Mouse (Mus musculus): ENCODE data around the gene Asb4. TPM values are rescaled to one million over a fixed set of nuclear protein-coding genes. Genes with fewer than 3 reads are reported as not detected.
"Not testable (repeated sequence)": the region's sequence is repeated elsewhere in the genome, so short reads cannot be mapped to it uniquely, and the experiment has no call there.

Gene Asb4
- total and polyA plus RNA-seq, 3 experiments, result 0.04 to 0.11 (median 0.07) TPM

- peak; percentile 27 for DNase-seq (ENCODE audit: extremely low read depth)
- H3K9ac ChIP-seq (ENCODE audit: insufficient read depth, low read depth); H3K4me2 ChIP-seq (ENCODE audit: insufficient read depth, low read depth, poor library complexity, severe bottlenecking); H3K36me3 ChIP-seq (replicated peaks in 1 of 2; ENCODE audit: control insufficient read depth in 1 of 2, insufficient read depth in 1 of 2, low read length in 1 of 2); H3K9me3 ChIP-seq (replicated peaks; ENCODE audit: low read length); H3K79me2 ChIP-seq (replicated peaks; ENCODE audit: control insufficient read depth, extremely low read depth, insufficient read depth, poor library complexity, severe bottlenecking); dilution Hi-C loops (cut with MboI; ENCODE audit: extremely low pct_ligation_motif_present, extremely low pct_unique_long_range_greater_than_20kb, low sequenced_read_pairs); in situ Hi-C loops (cut with MboI; ENCODE audit: low pct_ligation_motif_present, low pct_unique_long_range_greater_than_20kb, low sequenced_read_pairs); H3K27ac ChIP-seq (ENCODE audit: insufficient read depth, low read depth); H3K4me3 ChIP-seq (replicated peaks in 1 of 3; ENCODE audit: low read depth in 2 of 3, low read length in 2 of 3, poor library complexity in 1 of 3); H3K27me3 ChIP-seq (replicated peaks): not testable (repeated sequence)
- H3K4me1 ChIP-seq (ENCODE audit: control insufficient read depth in 1 of 2, insufficient read depth in 2 of 2), result peaks cover 2 to 22% of the 10 kb centered on the region in 2 experiments; a peak in 3 of 4 replicates
Observed at GRCm38 (mm10) chr6:5336016-5336415, 47.2 kb upstream of the Asb4 start.

- H3K4me3 ChIP-seq (replicated peaks in 1 of 3; ENCODE audit: low read depth in 2 of 3, low read length in 2 of 3, poor library complexity in 1 of 3); H3K27me3 ChIP-seq (replicated peaks); dilution Hi-C loops (cut with MboI; ENCODE audit: extremely low pct_ligation_motif_present, extremely low pct_unique_long_range_greater_than_20kb, low sequenced_read_pairs); H3K4me2 ChIP-seq (ENCODE audit: insufficient read depth, low read depth, poor library complexity, severe bottlenecking); DNase-seq (ENCODE audit: extremely low read depth); in situ Hi-C loops (cut with MboI; ENCODE audit: low pct_ligation_motif_present, low pct_unique_long_range_greater_than_20kb, low sequenced_read_pairs); H3K36me3 ChIP-seq (replicated peaks in 1 of 2; ENCODE audit: control insufficient read depth in 1 of 2, insufficient read depth in 1 of 2, low read length in 1 of 2); H3K9me3 ChIP-seq (replicated peaks; ENCODE audit: low read length); H3K9ac ChIP-seq (ENCODE audit: insufficient read depth, low read depth); H3K79me2 ChIP-seq (replicated peaks; ENCODE audit: control insufficient read depth, extremely low read depth, insufficient read depth, poor library complexity, severe bottlenecking): not testable (repeated sequence)
- Histone ChIP-seq H3K4me1 (ENCODE audit: control insufficient read depth in 1 of 2, insufficient read depth in 2 of 2) (peaks cover 2 to 22% of the 10 kb centered on the region in 2 experiments; a peak in 3 of 4 replicates), H3K27ac (ENCODE audit: insufficient read depth, low read depth) (peak overlapping the region; percentile 12; the same call in 1 of the 2 replicates)
Observed at GRCm38 (mm10) chr6:5338781-5339180, 44.4 kb upstream of the Asb4 start.

GRCm38 (mm10) chr6:5339283-5339682 is 43.9 kb upstream of the Asb4 start:
- H3K4me2 ChIP-seq (ENCODE audit: insufficient read depth, low read depth, poor library complexity, severe bottlenecking); H3K9me3 ChIP-seq (replicated peaks; ENCODE audit: low read length); H3K36me3 ChIP-seq (replicated peaks in 1 of 2; ENCODE audit: control insufficient read depth in 1 of 2, insufficient read depth in 1 of 2, low read length in 1 of 2); dilution Hi-C loops (cut with MboI; ENCODE audit: extremely low pct_ligation_motif_present, extremely low pct_unique_long_range_greater_than_20kb, low sequenced_read_pairs); H3K27me3 ChIP-seq (replicated peaks); H3K4me3 ChIP-seq (replicated peaks in 1 of 3; ENCODE audit: low read depth in 2 of 3, low read length in 2 of 3, poor library complexity in 1 of 3); H3K79me2 ChIP-seq (replicated peaks; ENCODE audit: control insufficient read depth, extremely low read depth, insufficient read depth, poor library complexity, severe bottlenecking); in situ Hi-C loops (cut with MboI; ENCODE audit: low pct_ligation_motif_present, low pct_unique_long_range_greater_than_20kb, low sequenced_read_pairs): not testable (repeated sequence)
- Histone ChIP-seq H3K27ac (ENCODE audit: insufficient read depth, low read depth) (peak overlapping the region; percentile 12; the same call in 1 of the 2 replicates), H3K9ac (ENCODE audit: insufficient read depth, low read depth) (peak overlapping the region; percentile 17; the same call in 1 of the 2 replicates), H3K4me1 (ENCODE audit: control insufficient read depth in 1 of 2, insufficient read depth in 2 of 2) (peaks cover 2 to 22% of the 10 kb centered on the region in 2 experiments; a peak in 3 of 4 replicates)
- peak; percentile 39 for DNase-seq (ENCODE audit: extremely low read depth)
- TF ChIP-seq ELF1 (IDR thresholded peaks at IDR 0.05; ENCODE audit: low read depth, low read length) (peak; percentile 53; the same call in 1 of the 2 replicates), IRF4 (IDR thresholded peaks at IDR 0.05; ENCODE audit: low read depth, low read length) (0 out of 2 replicates have a peak, but pooled peaks have one; percentile 8), ETS1 (conservative IDR thresholded peaks at IDR 0.05; ENCODE audit: low read depth, low read length) (peak; percentile 26; the same call in 1 of the 2 replicates), JUND (conservative IDR thresholded peaks at IDR 0.05; ENCODE audit: low read depth, low read length) (0 out of 2 replicates have a peak, but pooled peaks have one; percentile 9), EP300 (IDR thresholded peaks at IDR 0.05; ENCODE audit: low read length) (peak; percentile 50)

GRCm38 (mm10) chr6:5344255-5344654 is 38.9 kb upstream of the Asb4 start:
- H3K36me3 ChIP-seq (replicated peaks in 1 of 2; ENCODE audit: control insufficient read depth in 1 of 2, insufficient read depth in 1 of 2, low read length in 1 of 2), result no peaks in the 10 kb centered on the region
- no peak overlapping the region for H3K9ac ChIP-seq (ENCODE audit: insufficient read depth, low read depth)
- H3K27ac ChIP-seq (ENCODE audit: insufficient read depth, low read depth), result no peak overlapping the region
- in situ Hi-C loops (cut with MboI; ENCODE audit: low pct_ligation_motif_present, low pct_unique_long_range_greater_than_20kb, low sequenced_read_pairs), result no loop called here
- no peaks in the 10 kb centered on the region for H3K9me3 ChIP-seq (replicated peaks; ENCODE audit: low read length)
- dilution Hi-C loops (cut with MboI; ENCODE audit: extremely low pct_ligation_motif_present, extremely low pct_unique_long_range_greater_than_20kb, low sequenced_read_pairs), result no loop called here
- H3K4me2 ChIP-seq (ENCODE audit: insufficient read depth, low read depth, poor library complexity, severe bottlenecking), result no peak overlapping the region
- H3K79me2 ChIP-seq (replicated peaks; ENCODE audit: control insufficient read depth, extremely low read depth, insufficient read depth, poor library complexity, severe bottlenecking), result no peaks in the 10 kb centered on the region
- peaks cover 0 to 7% of the 10 kb centered on the region in 2 experiments; a peak in 3 of 4 replicates for H3K4me1 ChIP-seq (ENCODE audit: control insufficient read depth in 1 of 2, insufficient read depth in 2 of 2)
- H3K27me3 ChIP-seq (replicated peaks), result no peaks in the 10 kb centered on the region
- DNase-seq (ENCODE audit: extremely low read depth), result no peak
- no peak overlapping the region for H3K4me3 ChIP-seq (replicated peaks in 1 of 3; ENCODE audit: low read depth in 2 of 3, low read length in 2 of 3, poor library complexity in 1 of 3)
- no peak for TF ChIP-seq EP300 (IDR thresholded peaks at IDR 0.05; ENCODE audit: low read length)
- no peak for TF ChIP-seq ZMIZ1 (IDR thresholded peaks at IDR 0.05; ENCODE audit: low read depth, low read length)
- TF ChIP-seq MAZ (IDR thresholded peaks at IDR 0.05; ENCODE audit: low read depth, low read length), result no peak
- no peak for TF ChIP-seq MXI1 (IDR thresholded peaks at IDR 0.05; ENCODE audit: low read depth, low read length)
- TF ChIP-seq POLR2A (IDR thresholded peaks at IDR 0.05; ENCODE audit: low read depth, low read length), result no peak
- no peak for TF ChIP-seq USF1 (IDR thresholded peaks at IDR 0.05; ENCODE audit: low read depth, low read length)
- no peak for TF ChIP-seq ZNF384 (IDR thresholded peaks at IDR 0.05; ENCODE audit: low read depth, low read length)
- TF ChIP-seq IRF4 (IDR thresholded peaks at IDR 0.05; ENCODE audit: low read depth, low read length), result no peak
- no peak for TF ChIP-seq CHD1 (IDR thresholded peaks at IDR 0.05; ENCODE audit: low read depth, low read length)
- TF ChIP-seq RAD21 (IDR thresholded peaks at IDR 0.05; ENCODE audit: low read depth, low read length), result no peak
- TF ChIP-seq MAX (IDR thresholded peaks at IDR 0.05; ENCODE audit: low read length), result no peak
- no peak for TF ChIP-seq ETS1 (conservative IDR thresholded peaks at IDR 0.05; ENCODE audit: low read depth, low read length)
- TF ChIP-seq ELF1 (IDR thresholded peaks at IDR 0.05; ENCODE audit: low read depth, low read length), result no peak
- TF ChIP-seq TBP (conservative IDR thresholded peaks at IDR 0.05; ENCODE audit: low read depth, low read length), result no peak
- no peak for TF ChIP-seq E2F4 (IDR thresholded peaks at IDR 0.05; ENCODE audit: insufficient replicate concordance, low read depth, low read length)
- TF ChIP-seq TCF12 (IDR thresholded peaks at IDR 0.05; ENCODE audit: low read depth, low read length), result no peak
- TF ChIP-seq SMC3 (IDR thresholded peaks at IDR 0.05; ENCODE audit: low read depth, low read length), result no peak

All from CH12.LX (cell line).